Mouse (Mus musculus) ovary, postnatal 36 days (tissue): ENCODE data around the gene Itfg2.
"Not testable (repeated sequence)": the region's sequence is repeated elsewhere in the genome, so short reads cannot be mapped to it uniquely, and the experiment has no call there.

Source experiments
- DNase-seq: peaks from one replicate; pipeline ENCODE4 v3.0.0; 2022; ENCODE audit warnings: low spot score, mixed read lengths

The Itfg2 gene

GRCm38 (mm10) chr6:128383752-128384151, 41.0 kb downstream of the Itfg2 start:
- DNase-seq: no peak

DNA sequence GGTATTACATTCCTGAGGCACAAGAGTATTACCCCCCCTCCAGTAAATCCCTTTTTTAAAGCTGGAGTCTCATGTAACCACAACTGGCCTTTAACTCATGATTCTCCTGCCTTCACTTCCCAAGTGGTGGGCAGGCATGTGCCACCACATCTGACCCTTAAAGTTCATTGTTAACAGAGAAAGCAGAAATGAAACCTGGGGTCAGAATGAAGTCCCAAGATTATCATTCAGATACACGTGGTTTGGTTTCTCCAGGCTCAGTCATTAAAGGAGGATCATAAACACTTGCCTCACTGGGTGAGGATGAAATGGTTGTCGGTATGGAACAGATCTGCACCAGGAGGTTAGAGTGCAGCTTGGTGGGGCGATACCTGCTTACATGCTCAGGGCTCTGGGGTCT, 43.5 kb downstream of the Itfg2 start:
- no peak for DNase-seq

DNA sequence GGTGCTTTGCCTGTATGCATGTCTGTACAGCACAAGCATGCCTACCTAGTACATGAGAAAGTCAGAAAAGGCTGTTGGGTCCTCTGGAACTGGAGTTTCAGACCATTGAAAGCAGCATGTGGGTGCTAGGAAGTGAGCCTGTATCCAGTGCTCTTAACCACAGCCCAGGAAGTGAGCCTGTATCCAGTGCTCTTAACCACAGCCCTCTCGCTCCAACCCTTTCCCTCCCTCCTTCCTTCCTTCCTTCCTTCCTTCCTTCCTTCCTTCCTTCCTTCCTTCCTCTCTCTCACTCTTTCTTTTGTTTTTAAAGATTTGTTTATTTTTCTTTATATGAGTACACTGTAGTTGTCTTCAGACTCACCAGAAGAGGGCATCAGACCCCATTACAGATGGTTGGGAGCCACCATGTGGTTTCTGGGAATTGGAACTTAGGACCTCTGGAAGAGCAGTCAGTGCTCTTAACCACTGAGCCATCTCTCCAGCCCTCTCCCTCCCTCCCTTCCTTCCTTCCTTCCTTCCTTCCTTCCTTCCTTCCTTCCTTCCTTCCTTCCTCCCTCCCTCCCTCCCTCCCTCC, 44.0 kb downstream of the Itfg2 start:
- not testable (repeated sequence) for DNase-seq

GRCm38 (mm10) chr6:128379636-128380035, 45.1 kb downstream of the Itfg2 start:
- no peak for DNase-seq

GRCm38 (mm10) chr6:128376371-128377085, 48.2 kb downstream of the Itfg2 start:
- DNase-seq: no peak

DNA sequence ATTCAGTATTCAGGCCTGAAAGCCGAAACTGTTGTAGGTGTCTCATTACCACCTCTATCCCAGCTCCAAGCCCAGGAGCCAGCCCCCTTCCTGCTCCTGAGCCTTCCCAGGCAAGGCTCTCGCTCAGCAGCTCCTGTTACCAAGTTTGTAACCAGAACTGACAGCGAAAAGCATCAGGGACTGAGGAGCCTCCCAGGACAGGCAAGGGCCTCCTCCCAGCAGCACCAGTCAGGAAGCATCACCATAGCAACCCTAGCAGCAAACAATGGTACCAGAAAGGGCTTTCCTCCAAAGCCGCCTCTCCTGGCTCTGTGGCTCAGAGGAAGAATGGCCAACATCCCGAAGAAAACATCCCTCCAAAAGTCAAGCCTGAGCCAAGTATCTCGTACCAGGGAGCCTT, 49.5 kb downstream of the Itfg2 start, which contains the start of the genes Tex52 and Gm44596:
Gene Tex52, plus strand, starts transcription at position 265 of the 400 bp plus-strand sequence.
Gene Gm44596, plus strand, starts transcription at position 312 of the 400 bp plus-strand sequence.
- no peak for DNase-seq

- DNase-seq: no peak
Observed at GRCm38 (mm10) chr6:128370040-128370439, 54.7 kb downstream of the Itfg2 start.

- DNase-seq: no peak
Observed at GRCm38 (mm10) chr6:128366466-128366865, 58.3 kb downstream of the Itfg2 start.

DNA sequence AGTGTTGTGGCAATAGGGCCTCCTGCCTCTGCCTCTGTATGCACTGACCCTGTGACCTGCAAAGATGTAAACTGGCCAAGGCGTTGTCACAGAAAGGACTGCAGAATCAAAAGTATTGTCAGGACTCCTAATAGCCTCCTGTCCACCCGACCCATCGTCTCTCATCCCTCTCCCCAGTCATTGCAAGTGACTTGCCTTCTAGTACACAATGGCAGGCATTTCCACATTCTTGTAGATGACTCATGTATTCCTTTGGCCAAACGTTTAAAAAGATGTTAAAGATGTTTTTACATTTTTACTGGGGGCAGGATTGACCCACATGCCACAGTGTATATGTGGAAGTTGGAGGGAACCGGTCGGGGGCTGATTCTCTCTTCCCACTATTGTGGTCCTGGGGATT, 60.0 kb downstream of the Itfg2 start:
- no peak for DNase-seq

DNA sequence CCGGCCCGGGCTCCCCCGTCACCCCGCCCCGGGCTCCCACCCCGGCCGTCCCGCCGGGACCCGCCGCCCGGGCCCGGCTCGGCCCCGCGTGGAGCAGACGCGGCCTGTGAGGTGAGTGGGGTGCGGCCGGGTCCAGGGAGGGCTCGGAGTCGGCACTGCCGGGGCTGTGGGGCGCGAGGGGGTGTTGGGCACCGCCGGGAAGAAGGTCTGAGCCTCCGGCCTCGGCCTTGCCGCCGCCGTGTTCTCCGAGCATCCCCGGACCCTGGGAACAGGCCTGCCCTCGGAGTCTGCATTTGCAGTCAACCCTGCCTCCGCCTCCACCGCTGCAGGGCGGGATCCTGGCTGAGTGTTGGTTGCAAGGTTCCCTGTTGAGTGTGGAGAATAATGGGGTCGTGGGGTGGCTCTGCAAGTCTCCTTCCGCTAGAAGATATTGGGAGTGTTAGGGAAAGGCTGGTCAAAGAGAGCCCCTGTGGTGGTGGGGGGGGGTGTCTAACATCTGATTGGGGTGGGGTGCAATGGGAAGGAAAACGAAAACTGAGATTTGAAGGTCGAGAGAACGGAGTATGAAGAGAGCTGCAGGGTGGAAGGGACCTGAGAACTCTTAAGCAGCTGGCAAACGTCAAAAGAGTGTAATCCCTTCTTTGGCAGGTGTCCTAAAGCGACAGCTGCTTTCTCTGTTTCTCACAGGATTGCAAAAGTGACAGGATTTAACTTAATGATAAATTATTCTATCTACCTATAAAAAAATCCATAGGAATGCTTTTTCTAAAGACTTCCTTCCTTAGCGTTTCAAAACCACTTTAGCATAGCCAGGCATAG, 61.5 kb downstream of the Itfg2 start:
- no peak for DNase-seq

- DNase-seq: peak; percentile 86
Observed at GRCm38 (mm10) chr6:128362381-128363006, 62.2 kb downstream of the Itfg2 start, which contains the start of the genes Rhno1 and Foxm1. Rhno1 (minus strand) TSS chr6:128362911. Foxm1 (plus strand) TSS chr6:128362967.

GRCm38 (mm10) chr6:128361901-128362300, 62.8 kb downstream of the Itfg2 start:
- DNase-seq: no peak
